Mouse (Mus musculus) stomach, embryonic 15.5 days (tissue): ENCODE measurements at regions not wholly inside any gene's neighbourhood (a gene's known extent, or its start where the extent isn't known, plus 50 kb on each side); places are given as distances from the start of the nearest gene placed in this dataset.

ENCODE experiments used
- ATAC-seq: fragments of 200-750 bp; cut with Nextera tagmentation; 2 replicates; pipeline ENCODE4 v1.8.0; 2017; ENCODE audit warnings: low read depth, moderate number of reproducible peaks, moderate TSS enrichment; ENCODE audit not compliant: insufficient read depth, low FRiP score
- H3K27ac ChIP-seq: fragments of 300-500 bp; sonication (generic); 2 replicates; pipeline ENCODE4 v1.5.1; 2015; ENCODE audit warnings: mild to moderate bottlenecking, inconsistent platforms
- H3K27me3 ChIP-seq: fragments of 300-500 bp; sonication (generic); replicated peaks from 2 replicates; pipeline ENCODE4 v1.6.1; 2015; ENCODE audit warnings: inconsistent platforms
- H3K36me3 ChIP-seq: fragments of 300-500 bp; sonication (generic); 2 replicates; pipeline ENCODE4 v1.6.1; 2015; ENCODE audit warnings: inconsistent platforms
- H3K4me1 ChIP-seq: fragments of 300-500 bp; sonication (generic); 2 replicates; pipeline ENCODE4 v1.6.1; 2015; ENCODE audit warnings: inconsistent platforms
- H3K4me2 ChIP-seq: fragments of 300-500 bp; sonication (generic); 2 replicates; pipeline ENCODE4 v1.6.1; 2015; ENCODE audit warnings: mild to moderate bottlenecking, inconsistent platforms
- H3K4me3 ChIP-seq: fragments of 300-500 bp; sonication (generic); replicated peaks from 2 replicates; pipeline ENCODE4 v1.5.1; 2015; ENCODE audit warnings: inconsistent platforms
- H3K9ac ChIP-seq: fragments of 300-500 bp; sonication (generic); 2 replicates; pipeline ENCODE4 v1.6.1; 2015; ENCODE audit warnings: inconsistent platforms
- H3K9me3 ChIP-seq: fragments of 300-500 bp; sonication (generic); 2 replicates; pipeline ENCODE4 v1.6.1; 2016; ENCODE audit warnings: inconsistent platforms
- WGBS: fragments of 180-500 bp; shearing (Covaris S2); methylation state at CpG from one replicate; pipeline ENCODE4 v1.1.7; 2015; 5-methylcytosine and 5-hydroxymethylcytosine counted together

- H3K27ac ChIP-seq: no peak overlapping the region
- 85% methylated on average over 19 of the region's 19 CpGs for WGBS
- ATAC-seq: no peak
Observed at GRCm38 (mm10) chr17:47269053-47269891, 99.4 kb upstream of the Mrps10 start.

GRCm38 (mm10) chr17:47267843-47268242, 100.8 kb upstream of the Mrps10 start:
- Histone ChIP-seq H3K36me3 (peaks cover 2% of the 10 kb centered on the region; the same call in 1 of the 2 replicates), H3K4me3 (no peak overlapping the region), H3K27me3 (no peaks in the 10 kb centered on the region), H3K27ac (no peak overlapping the region), H3K4me2 (no peak overlapping the region), H3K4me1 (no peaks in the 10 kb centered on the region), H3K9me3 (no peaks in the 10 kb centered on the region), H3K9ac (no peak overlapping the region)
- WGBS: 90% methylated on average over 4 of the region's 4 CpGs
- ATAC-seq: no peak

More at GRCm38 (mm10) chr17:47269053-47269891, 99.4 kb upstream of the Mrps10 start:
- Histone ChIP-seq H3K4me2 (no peak overlapping the region), H3K9ac (no peak overlapping the region), H3K9me3 (no peaks in the 10 kb centered on the region), H3K36me3 (peaks cover 2% of the 10 kb centered on the region; the same call in 1 of the 2 replicates), H3K4me1 (no peaks in the 10 kb centered on the region), H3K4me3 (no peak overlapping the region), H3K27me3 (no peaks in the 10 kb centered on the region)

- WGBS: 86% methylated on average over 13 of the region's 13 CpGs
- H3K9me3 ChIP-seq: no peaks in the 10 kb centered on the region
- H3K4me2 ChIP-seq: no peak overlapping the region
- H3K4me1 ChIP-seq: no peaks in the 10 kb centered on the region
- H3K4me3 ChIP-seq: no peak overlapping the region
- no peaks in the 10 kb centered on the region for H3K27me3 ChIP-seq
- no peak overlapping the region for H3K9ac ChIP-seq
- ATAC-seq: no peak
- H3K36me3 ChIP-seq: peaks cover 2% of the 10 kb centered on the region; the same call in 1 of the 2 replicates
- no peak overlapping the region for H3K27ac ChIP-seq
Observed at GRCm38 (mm10) chr17:47267076-47267475, 101.6 kb upstream of the Mrps10 start.

- no peaks in the 10 kb centered on the region for H3K9me3 ChIP-seq
- H3K4me1 ChIP-seq: no peaks in the 10 kb centered on the region
- H3K9ac ChIP-seq: no peak overlapping the region
- no peak overlapping the region for H3K4me2 ChIP-seq
- 92% methylated on average over 7 of the region's 7 CpGs for WGBS
- peaks cover 2% of the 10 kb centered on the region; the same call in 1 of the 2 replicates for H3K36me3 ChIP-seq
- H3K4me3 ChIP-seq: no peak overlapping the region
- no peak for ATAC-seq
- H3K27ac ChIP-seq: no peak overlapping the region
- no peaks in the 10 kb centered on the region for H3K27me3 ChIP-seq
Observed at GRCm38 (mm10) chr17:47266335-47266734, 102.4 kb upstream of the Mrps10 start.

- H3K9me3 ChIP-seq: no peaks in the 10 kb centered on the region
- peaks cover 7% of the 10 kb centered on the region; the same call in 1 of the 2 replicates for H3K36me3 ChIP-seq
- no peaks in the 10 kb centered on the region for H3K27me3 ChIP-seq
- H3K4me1 ChIP-seq: no peaks in the 10 kb centered on the region
- no peak overlapping the region for H3K27ac ChIP-seq
- H3K4me2 ChIP-seq: no peak overlapping the region
- 90% methylated on average over 9 of the region's 9 CpGs for WGBS
- ATAC-seq: no peak
- H3K4me3 ChIP-seq: no peak overlapping the region
- no peak overlapping the region for H3K9ac ChIP-seq
Observed at GRCm38 (mm10) chr17:47262986-47263385, 105.7 kb upstream of the Mrps10 start.

GRCm38 (mm10) chr17:47262141-47262540, 106.5 kb upstream of the Mrps10 start:
- Histone ChIP-seq H3K4me2 (no peak overlapping the region), H3K36me3 (0 out of 2 replicates have a peak, but pooled peaks cover 4% of the 10 kb centered on the region), H3K4me1 (no peaks in the 10 kb centered on the region), H3K27me3 (no peaks in the 10 kb centered on the region), H3K4me3 (no peak overlapping the region), H3K9ac (no peak overlapping the region), H3K9me3 (no peaks in the 10 kb centered on the region), H3K27ac (no peak overlapping the region)
- ATAC-seq: no peak
- WGBS: 88% methylated on average over 5 of the region's 5 CpGs

- Histone ChIP-seq H3K4me2 (no peak overlapping the region), H3K4me1 (no peaks in the 10 kb centered on the region), H3K4me3 (no peak overlapping the region), H3K9me3 (no peaks in the 10 kb centered on the region), H3K36me3 (0 out of 2 replicates have a peak, but pooled peaks cover 4% of the 10 kb centered on the region), H3K27ac (no peak overlapping the region), H3K27me3 (no peaks in the 10 kb centered on the region), H3K9ac (no peak overlapping the region)
- 84% methylated on average over 3 of the region's 4 CpGs for WGBS
- no peak for ATAC-seq
Observed at GRCm38 (mm10) chr17:47260976-47261375, 107.7 kb upstream of the Mrps10 start.

- 92% methylated on average over 2 of the region's 2 CpGs for WGBS
- no peak overlapping the region for H3K4me3 ChIP-seq
Observed at GRCm38 (mm10) chr17:47258296-47258695, 110.4 kb upstream of the Mrps10 start.

GRCm38 (mm10) chr17:47255209-47255608, 113.5 kb upstream of the Mrps10 start:
- 55% methylated on average over 8 of the region's 8 CpGs for WGBS
- Histone ChIP-seq H3K27ac (no peak overlapping the region), H3K9ac (no peak overlapping the region), H3K36me3 (0 out of 2 replicates have a peak, but pooled peaks cover 8% of the 10 kb centered on the region), H3K4me1 (no peaks in the 10 kb centered on the region), H3K4me3 (no peak overlapping the region), H3K9me3 (no peaks in the 10 kb centered on the region), H3K27me3 (no peaks in the 10 kb centered on the region), H3K4me2 (no peak overlapping the region)
- no peak for ATAC-seq

More at GRCm38 (mm10) chr17:47258296-47258695, 110.4 kb upstream of the Mrps10 start:
- H3K9me3 ChIP-seq: no peaks in the 10 kb centered on the region
- H3K27ac ChIP-seq: no peak overlapping the region
- H3K9ac ChIP-seq: no peak overlapping the region
- H3K27me3 ChIP-seq: no peaks in the 10 kb centered on the region
- no peak overlapping the region for H3K4me2 ChIP-seq
- no peaks in the 10 kb centered on the region for H3K4me1 ChIP-seq
- 0 out of 2 replicates have a peak, but pooled peaks cover 4% of the 10 kb centered on the region for H3K36me3 ChIP-seq
- no peak for ATAC-seq

- H3K27ac ChIP-seq: no peak overlapping the region
- no peak overlapping the region for H3K4me3 ChIP-seq
- H3K36me3 ChIP-seq: 0 out of 2 replicates have a peak, but pooled peaks cover 8% of the 10 kb centered on the region
- no peaks in the 10 kb centered on the region for H3K27me3 ChIP-seq
- H3K9ac ChIP-seq: no peak overlapping the region
- H3K4me1 ChIP-seq: no peaks in the 10 kb centered on the region
- WGBS: 80% methylated on average over 11 of the region's 11 CpGs
- no peak for ATAC-seq
- no peaks in the 10 kb centered on the region for H3K9me3 ChIP-seq
- H3K4me2 ChIP-seq: no peak overlapping the region
Observed at GRCm38 (mm10) chr17:47254026-47254425, 114.7 kb upstream of the Mrps10 start.

GRCm38 (mm10) chr17:47250001-47250400, 118.7 kb upstream of the Mrps10 start:
- no peaks in the 10 kb centered on the region for H3K27me3 ChIP-seq
- H3K4me3 ChIP-seq: no peak overlapping the region
- H3K9ac ChIP-seq: no peak overlapping the region
- no peak for ATAC-seq
- no peaks in the 10 kb centered on the region for H3K4me1 ChIP-seq
- no peaks in the 10 kb centered on the region for H3K9me3 ChIP-seq
- H3K4me2 ChIP-seq: no peak overlapping the region
- no peak overlapping the region for H3K27ac ChIP-seq
- 79% methylated on average over 4 of the region's 4 CpGs for WGBS
- 0 out of 2 replicates have a peak, but pooled peaks cover 3% of the 10 kb centered on the region for H3K36me3 ChIP-seq

GRCm38 (mm10) chr17:47249176-47249575, 119.5 kb upstream of the Mrps10 start:
- Histone ChIP-seq H3K4me2 (no peak overlapping the region), H3K4me3 (no peak overlapping the region), H3K4me1 (no peaks in the 10 kb centered on the region), H3K9ac (no peak overlapping the region), H3K27ac (no peak overlapping the region), H3K36me3 (0 out of 2 replicates have a peak, but pooled peaks cover 3% of the 10 kb centered on the region), H3K9me3 (no peaks in the 10 kb centered on the region), H3K27me3 (no peaks in the 10 kb centered on the region)
- WGBS: 79% methylated on average over 9 of the region's 9 CpGs
- ATAC-seq: no peak
